Mouse (Mus musculus) CH12.LX (cell line): ENCODE measurements around the gene Gtf3c1. TPM values are rescaled to one million over a fixed set of nuclear protein-coding genes. Genes with fewer than 3 reads are reported as not detected.

Experiments
- DNase-seq: peaks from one replicate; pipeline ENCODE4 v3.0.0-alpha.2; 2013; ENCODE audit errors: extremely low read depth
- H3K27ac ChIP-seq: 2 replicates; pipeline ENCODE4 v1.5.1; 2012; ENCODE audit warnings: low read depth, mild to moderate bottlenecking, control low read depth, moderate library complexity; ENCODE audit not compliant: insufficient read depth
- H3K27me3 ChIP-seq: replicated peaks from 2 replicates; pipeline ENCODE3; 2012; ENCODE audit warnings: inconsistent platforms
- H3K36me3 ChIP-seq, 2 experiments: replicated peaks in 1 of 2; 2 replicates each; pipeline versions ENCODE3 to v1.6.1; 2012; ENCODE audit warnings: inconsistent platforms in 1 of 2, low read length in 1 of 2, mild to moderate bottlenecking in 1 of 2, mixed read lengths in 1 of 2, moderate library complexity in 1 of 2; ENCODE audit not compliant: control insufficient read depth in 1 of 2, insufficient read depth in 1 of 2
- H3K4me1 ChIP-seq, 2 experiments: 2 replicates each; pipeline ENCODE4 v1.6.1; 2012; ENCODE audit warnings: inconsistent platforms in 1 of 2, moderate library complexity in 1 of 2; ENCODE audit not compliant: insufficient read depth in 2 of 2, control insufficient read depth in 1 of 2
- H3K4me2 ChIP-seq: 2 replicates; pipeline ENCODE4 v1.6.1; 2012; ENCODE audit warnings: low read depth, mild to moderate bottlenecking, control low read depth; ENCODE audit not compliant: poor library complexity, insufficient read depth, severe bottlenecking
- H3K4me3 ChIP-seq, 3 experiments: fragments of 150-350 bp in 1 of 3; sonication (generic) in 1 of 3; replicated peaks in 1 of 3; 2 replicates each; pipeline versions ENCODE3 to v1.5.1; 2011 to 2012; ENCODE audit warnings: low read depth in 2 of 3, low read length in 2 of 3, mild to moderate bottlenecking in 2 of 3, moderate library complexity in 2 of 3, control low read depth in 1 of 3, improper control_type of control experiment in 1 of 3, inconsistent platforms in 1 of 3, mixed read lengths in 1 of 3; ENCODE audit not compliant: poor library complexity in 1 of 3
- H3K79me2 ChIP-seq: replicated peaks from 2 replicates; pipeline ENCODE4 v1.6.1; 2012; ENCODE audit warnings: mild to moderate bottlenecking, moderate library complexity; ENCODE audit not compliant: control insufficient read depth, poor library complexity, insufficient read depth, severe bottlenecking; ENCODE audit errors: extremely low read depth
- H3K9ac ChIP-seq: 2 replicates; pipeline ENCODE4 v1.6.1; 2012; ENCODE audit warnings: low read depth, mild to moderate bottlenecking, control low read depth, moderate library complexity; ENCODE audit not compliant: insufficient read depth
- H3K9me3 ChIP-seq: replicated peaks from 2 replicates; pipeline ENCODE3; 2012; ENCODE audit warnings: low read length, inconsistent platforms, mixed read lengths
- BHLHE40 ChIP-seq: IDR thresholded peaks from 2 replicates; pipeline ENCODE4 v1.6.1; 2011; ENCODE audit warnings: mild to moderate bottlenecking, low read depth, low read length, improper control_type of control experiment
- CHD2 ChIP-seq: IDR thresholded peaks from 2 replicates; pipeline ENCODE4 v1.6.1; 2011; ENCODE audit warnings: low read length, improper control_type of control experiment
- CTCF ChIP-seq, 2 experiments: IDR thresholded peaks in 1 of 2; conservative IDR thresholded peaks in 1 of 2; 2 replicates each; pipeline ENCODE4 v1.5.1; 2011 to 2012; ENCODE audit warnings: low read depth in 2 of 2, low read length in 2 of 2, improper control_type of control experiment in 1 of 2, inconsistent platforms in 1 of 2, mild to moderate bottlenecking in 1 of 2, moderate library complexity in 1 of 2
- E2F4 ChIP-seq: IDR thresholded peaks from 2 replicates; pipeline ENCODE4 v1.6.1; 2011; ENCODE audit warnings: low read depth, low read length, improper control_type of control experiment; ENCODE audit not compliant: insufficient replicate concordance
- ELF1 ChIP-seq: IDR thresholded peaks from 2 replicates; pipeline ENCODE4 v1.6.1; 2014; ENCODE audit warnings: low read depth, mild to moderate bottlenecking, inconsistent platforms, low read length, improper control_type of control experiment
- GABPA ChIP-seq: IDR thresholded peaks from 2 replicates; pipeline ENCODE4 v1.6.1; 2012; ENCODE audit warnings: low read depth, low read length, improper control_type of control experiment, inconsistent platforms; ENCODE audit not compliant: insufficient replicate concordance
- HCFC1 ChIP-seq: IDR thresholded peaks from 2 replicates; pipeline ENCODE4 v1.6.1; 2012; ENCODE audit warnings: low read depth, mild to moderate bottlenecking, inconsistent platforms, low read length, improper control_type of control experiment
- IRF4 ChIP-seq: IDR thresholded peaks from 2 replicates; pipeline ENCODE4 v1.6.1; 2014; ENCODE audit warnings: low read depth, mild to moderate bottlenecking, inconsistent platforms, low read length, improper control_type of control experiment
- JUND ChIP-seq: conservative IDR thresholded peaks from 2 replicates; pipeline ENCODE4 v1.6.1; 2011; ENCODE audit warnings: low read depth, low read length, improper control_type of control experiment
- KAT2A ChIP-seq: IDR thresholded peaks from 2 replicates; pipeline ENCODE4 v1.6.1; 2012; ENCODE audit warnings: low read length, improper control_type of control experiment, inconsistent platforms; ENCODE audit not compliant: insufficient replicate concordance
- MAX ChIP-seq: IDR thresholded peaks from 2 replicates; pipeline ENCODE4 v1.6.1; 2011; ENCODE audit warnings: low read length, improper control_type of control experiment
- MAZ ChIP-seq: IDR thresholded peaks from 2 replicates; pipeline ENCODE4 v1.6.1; 2012; ENCODE audit warnings: low read depth, mild to moderate bottlenecking, inconsistent platforms, low read length, improper control_type of control experiment, moderate library complexity
- MEF2A ChIP-seq: IDR thresholded peaks from 2 replicates; pipeline ENCODE4 v1.6.1; 2014; ENCODE audit warnings: low read depth, mild to moderate bottlenecking, inconsistent platforms, low read length, improper control_type of control experiment, borderline replicate concordance
- MYC ChIP-seq: IDR thresholded peaks from 2 replicates; pipeline ENCODE4 v1.6.1; 2011; ENCODE audit warnings: low read depth, mild to moderate bottlenecking, improper control_type of control experiment, low read length
- NELFE ChIP-seq: IDR thresholded peaks from 2 replicates; pipeline ENCODE4 v1.6.1; 2011; ENCODE audit warnings: low read depth, low read length, improper control_type of control experiment
- NRF1 ChIP-seq: IDR thresholded peaks from 2 replicates; pipeline ENCODE4 v1.6.1; 2014; ENCODE audit warnings: low read depth, mild to moderate bottlenecking, inconsistent platforms, low read length, improper control_type of control experiment, moderate library complexity
- PAX5 ChIP-seq: IDR thresholded peaks from 2 replicates; pipeline ENCODE4 v1.6.1; 2012; ENCODE audit warnings: low read length, inconsistent platforms, mixed read lengths
- POLR2A ChIP-seq: IDR thresholded peaks from 2 replicates; pipeline ENCODE4 v1.6.1; 2011; ENCODE audit warnings: low read depth, mild to moderate bottlenecking, improper control_type of control experiment, low read length
- POLR2AphosphoS2 ChIP-seq: IDR thresholded peaks from 2 replicates; pipeline ENCODE4 v1.6.1; 2011; ENCODE audit warnings: low read depth, low read length, improper control_type of control experiment
- SIN3A ChIP-seq: IDR thresholded peaks from 2 replicates; pipeline ENCODE4 v1.6.1; 2012; ENCODE audit warnings: low read length, improper control_type of control experiment, inconsistent platforms
- SMC3 ChIP-seq: IDR thresholded peaks from 2 replicates; pipeline ENCODE4 v1.6.1; 2011; ENCODE audit warnings: low read depth, low read length, improper control_type of control experiment
- USF1 ChIP-seq: IDR thresholded peaks from 2 replicates; pipeline ENCODE4 v1.6.1; 2014; ENCODE audit warnings: low read depth, mild to moderate bottlenecking, inconsistent platforms, low read length, improper control_type of control experiment
- ZC3H11A ChIP-seq: IDR thresholded peaks from 2 replicates; pipeline ENCODE4 v1.6.1; 2012; ENCODE audit warnings: low read depth, mild to moderate bottlenecking, inconsistent platforms, low read length, improper control_type of control experiment
- dilution Hi-C: fragments of 300-500 bp; cut with MboI; formaldehyde crosslinking; loops from 2 replicates; pipeline ENCODE4 v1.14.3; 2020; ENCODE audit warnings: low sequenced_read_pairs; ENCODE audit not compliant: extremely low pct_unique_long_range_greater_than_20kb, extremely low pct_ligation_motif_present
- in situ Hi-C: fragments of 300-500 bp; cut with MboI; formaldehyde crosslinking; loops from 3 replicates; pipeline ENCODE4 v1.14.3; 2019; ENCODE audit warnings: low sequenced_read_pairs, low pct_ligation_motif_present, low pct_unique_long_range_greater_than_20kb, mixed read lengths
- polyA plus RNA-seq: library from polyadenylated mRNA; unstranded; fragments of >175 nt; gene quantifications from 2 replicates; pipeline ENCODE4 v1.2.1, GENCODE M21; 2012; ENCODE audit warnings: low read depth; ENCODE audit not compliant: insufficient read length
- total RNA-seq, 2 experiments: library from RNA; depleted of rRNA; stranded (reverse); fragments of 300-350 nt in 1 of 2; fragments of >200 nt in 1 of 2; gene quantifications; 2 replicates each; pipeline ENCODE4 v1.2.3; 2012 to 2014

Gene Gtf3c1
- total and polyA plus RNA-seq, 3 experiments: 20.2 to 48.4 (median 46.8) TPM

GRCm38 (mm10) chr7:125733791-125734190 is 26.2 kb upstream of the Gtf3c1 start:
- Histone ChIP-seq H3K79me2 (no peaks in the 10 kb centered on the region), H3K27me3 (no peaks in the 10 kb centered on the region), H3K9me3 (no peaks in the 10 kb centered on the region), H3K36me3 (no peaks in the 10 kb centered on the region), H3K4me2 (no peak overlapping the region), H3K4me3 (no peak overlapping the region), H3K9ac (no peak overlapping the region), H3K4me1 (0 out of 4 replicates have a peak, but pooled peaks cover 0 to 2% of the 10 kb centered on the region in 2 experiments), H3K27ac (no peak overlapping the region)
- DNase-seq: no peak
- TF ChIP-seq MAZ: no peak
- no peak for TF ChIP-seq NRF1
- TF ChIP-seq ELF1: no peak
- TF ChIP-seq USF1: no peak
- no peak for TF ChIP-seq HCFC1
- TF ChIP-seq IRF4: no peak
- TF ChIP-seq CHD2: no peak
- TF ChIP-seq CTCF (conservative IDR thresholded peaks at IDR 0.05 in 1 of 2, IDR thresholded peaks at IDR 0.05 in 1 of 2; ENCODE audit: low read depth in 2 of 2, low read length in 2 of 2): no peak
- no peak for TF ChIP-seq POLR2A
- TF ChIP-seq BHLHE40: no peak
- no peak for TF ChIP-seq NELFE
- TF ChIP-seq POLR2AphosphoS2: no peak
- TF ChIP-seq GABPA: no peak
- no peak for TF ChIP-seq PAX5
- TF ChIP-seq MYC: no peak
- dilution Hi-C loops: no loop called here
- in situ Hi-C loops: no loop called here

- Histone ChIP-seq H3K79me2 (no peaks in the 10 kb centered on the region), H3K4me1 (0 out of 4 replicates have a peak, but pooled peaks cover 0 to 2% of the 10 kb centered on the region in 2 experiments), H3K27ac (no peak overlapping the region), H3K4me2 (no peak overlapping the region), H3K27me3 (no peaks in the 10 kb centered on the region), H3K36me3 (no peaks in the 10 kb centered on the region), H3K9me3 (no peaks in the 10 kb centered on the region), H3K4me3 (no peak overlapping the region), H3K9ac (no peak overlapping the region)
- in situ Hi-C loops: no loop called here
- no peak for TF ChIP-seq MEF2A
- no peak for TF ChIP-seq BHLHE40
- TF ChIP-seq HCFC1: no peak
- TF ChIP-seq GABPA: no peak
- no peak for TF ChIP-seq JUND
- TF ChIP-seq E2F4: no peak
- TF ChIP-seq MAX: no peak
- TF ChIP-seq SMC3: no peak
- no peak for TF ChIP-seq SIN3A
- no peak for TF ChIP-seq POLR2A
- TF ChIP-seq ZC3H11A: no peak
- no peak for TF ChIP-seq KAT2A
- no peak for DNase-seq
- dilution Hi-C loops: no loop called here
Observed at GRCm38 (mm10) chr7:125731679-125732078, 24.1 kb upstream of the Gtf3c1 start.
